Mouse (Mus musculus) heart, adult 2 months (tissue): ENCODE measurements at regions not wholly inside any gene's neighbourhood (a gene's known extent, or its start where the extent isn't known, plus 50 kb on each side); places are given as distances from the start of the nearest gene placed in this dataset.

Experiments used
- DNase-seq, 2 experiments: peaks; one replicate each; pipeline ENCODE4 v3.0.0; 2021
- H3K27ac ChIP-seq: fragments of 200-600 bp; 2 replicates; pipeline ENCODE4 v1.8.1; 2022
- H3K27me3 ChIP-seq: fragments of 200-500 bp; 2 replicates; pipeline ENCODE4 v1.6.1; 2012; ENCODE audit warnings: mild to moderate bottlenecking, low read length, inconsistent platforms, mixed read lengths; ENCODE audit not compliant: control insufficient read depth, insufficient read depth
- H3K36me3 ChIP-seq: fragments of 200-500 bp; 2 replicates; pipeline ENCODE4 v1.6.1; 2012; ENCODE audit warnings: low read length, inconsistent platforms; ENCODE audit not compliant: control insufficient read depth, insufficient read depth
- H3K4me1 ChIP-seq: fragments of 200-500 bp; 2 replicates; pipeline ENCODE4 v1.6.1; 2011; ENCODE audit warnings: low read length; ENCODE audit not compliant: control insufficient read depth, insufficient read depth
- H3K4me3 ChIP-seq: fragments of 200-600 bp; 2 replicates; pipeline ENCODE4 v1.8.1; 2022
- H3K79me2 ChIP-seq: fragments of 200-500 bp; replicated peaks from 2 replicates; pipeline ENCODE4 v1.6.1; 2012; ENCODE audit warnings: mild to moderate bottlenecking, inconsistent platforms, low read length, moderate library complexity, mixed read lengths; ENCODE audit not compliant: control insufficient read depth, insufficient read depth
- H3K9ac ChIP-seq: fragments of 200-500 bp; 2 replicates; pipeline ENCODE4 v1.6.1; 2012; ENCODE audit warnings: low read depth, mild to moderate bottlenecking, control low read depth, inconsistent platforms, low read length, mixed read lengths
- CTCF ChIP-seq: fragments of 200-600 bp; IDR thresholded peaks from 2 replicates; pipeline ENCODE4 v1.8.1; 2022; ENCODE audit warnings: antibody characterized with exemption, mild to moderate bottlenecking, moderate library complexity
- EP300 ChIP-seq: fragments of 200-500 bp; IDR thresholded peaks from 2 replicates; pipeline ENCODE4 v1.6.1; 2011; ENCODE audit warnings: low read depth, low read length, control low read depth; ENCODE audit not compliant: insufficient read depth
- POLR2A ChIP-seq: fragments of 200-500 bp; IDR thresholded peaks from 2 replicates; pipeline ENCODE4 v1.6.1; 2011; ENCODE audit warnings: mild to moderate bottlenecking, low read depth, low read length, control low read depth; ENCODE audit not compliant: insufficient read depth
- WGBS: fragments of 180-500 bp; shearing (Covaris S2); methylation state at CpG from one replicate; pipeline ENCODE4 v1.1.7; 2018; 5-methylcytosine and 5-hydroxymethylcytosine counted together
- intact Hi-C: fragments of 180-260 bp; cut with DNase I; formaldehyde crosslinking; loops from one replicate; pipeline ENCODE4 v1.15.1; 2025

- intact Hi-C loops: no loop called here
- Histone ChIP-seq H3K79me2 (no peaks in the 10 kb centered on the region), H3K36me3 (no peaks in the 10 kb centered on the region), H3K27ac (no peak overlapping the region), H3K4me3 (no peak overlapping the region), H3K27me3 (no peaks in the 10 kb centered on the region), H3K4me1 (no peaks in the 10 kb centered on the region), H3K9ac (no peak overlapping the region)
- TF ChIP-seq CTCF (no peak), EP300 (no peak), POLR2A (no peak)
- no peak for DNase-seq
Observed at GRCm38 (mm10) chr14:17234898-17235297, 415.9 kb upstream of the Rarb start.

GRCm38 (mm10) chr14:17211502-17211901 lies 392.5 kb upstream of the Rarb start:
- H3K27ac ChIP-seq: no peak overlapping the region
- H3K27me3 ChIP-seq: no peaks in the 10 kb centered on the region
- intact Hi-C loops: no loop called here
- no peaks in the 10 kb centered on the region for H3K4me1 ChIP-seq
- H3K9ac ChIP-seq: no peak overlapping the region
- TF ChIP-seq POLR2A: no peak
- TF ChIP-seq CTCF: no peak
- no peak for TF ChIP-seq EP300
- WGBS: 44% methylated on average over 2 of the region's 2 CpGs
- no peak for DNase-seq
- H3K79me2 ChIP-seq: no peaks in the 10 kb centered on the region
- no peak overlapping the region for H3K4me3 ChIP-seq
- H3K36me3 ChIP-seq: no peaks in the 10 kb centered on the region

- Histone ChIP-seq H3K27me3 (no peaks in the 10 kb centered on the region), H3K4me1 (no peaks in the 10 kb centered on the region), H3K27ac (no peak overlapping the region), H3K36me3 (no peaks in the 10 kb centered on the region), H3K9ac (no peak overlapping the region), H3K4me3 (no peak overlapping the region), H3K79me2 (no peaks in the 10 kb centered on the region)
- intact Hi-C loops: no loop called here
- 34% methylated on average over 1 of the region's 1 CpGs for WGBS
- TF ChIP-seq POLR2A (no peak), EP300 (no peak), CTCF (no peak)
- DNase-seq: no peak
Observed at GRCm38 (mm10) chr14:17205691-17206090, 386.7 kb upstream of the Rarb start.

- H3K4me1 ChIP-seq: no peaks in the 10 kb centered on the region
- WGBS: 48% methylated on average over 1 of the region's 1 CpGs
- H3K79me2 ChIP-seq: no peaks in the 10 kb centered on the region
- intact Hi-C loops: no loop called here
- no peak for TF ChIP-seq POLR2A
- no peak for TF ChIP-seq EP300
- TF ChIP-seq CTCF: no peak
- no peaks in the 10 kb centered on the region for H3K36me3 ChIP-seq
- H3K4me3 ChIP-seq: no peak overlapping the region
- H3K9ac ChIP-seq: no peak overlapping the region
- no peaks in the 10 kb centered on the region for H3K27me3 ChIP-seq
- no peak for DNase-seq
- no peak overlapping the region for H3K27ac ChIP-seq
Observed at GRCm38 (mm10) chr14:17203251-17204015, 384.5 kb upstream of the Rarb start.

- Histone ChIP-seq H3K27ac (no peak overlapping the region), H3K27me3 (no peaks in the 10 kb centered on the region), H3K4me1 (no peaks in the 10 kb centered on the region), H3K4me3 (no peak overlapping the region), H3K36me3 (no peaks in the 10 kb centered on the region), H3K9ac (no peak overlapping the region), H3K79me2 (no peaks in the 10 kb centered on the region)
- no peak for DNase-seq
- 51% methylated on average over 2 of the region's 2 CpGs for WGBS
- TF ChIP-seq CTCF: no peak
- TF ChIP-seq EP300: no peak
- no peak for TF ChIP-seq POLR2A
- intact Hi-C loops: no loop called here
Observed at GRCm38 (mm10) chr14:17192953-17193352, 374.0 kb upstream of the Rarb start.

GRCm38 (mm10) chr14:17173218-17173617 lies 354.3 kb upstream of the Rarb start:
- no peak for DNase-seq
- Histone ChIP-seq H3K27ac (no peak overlapping the region), H3K79me2 (no peaks in the 10 kb centered on the region), H3K27me3 (no peaks in the 10 kb centered on the region; the same call in 1 of the 2 replicates), H3K4me1 (no peaks in the 10 kb centered on the region), H3K9ac (no peak overlapping the region), H3K36me3 (no peaks in the 10 kb centered on the region), H3K4me3 (no peak overlapping the region)
- WGBS: 33% methylated on average over 7 of the region's 7 CpGs
- intact Hi-C loops: no loop called here
- TF ChIP-seq POLR2A (no peak), CTCF (no peak), EP300 (no peak)
